Mouse (Mus musculus) forebrain, embryonic 15.5 days (tissue): ENCODE results near the gene Akap7. TPM values are rescaled to one million over a fixed set of nuclear protein-coding genes. Genes with fewer than 3 reads are reported as not detected.

Experiments used
- ATAC-seq: fragments of 200-750 bp; cut with Nextera tagmentation; replicated peaks from 2 replicates; pipeline ENCODE4 v1.8.0; 2017; ENCODE audit warnings: mild to moderate bottlenecking, moderate TSS enrichment, moderate library complexity
- H3K27ac ChIP-seq: fragments of 300-500 bp; sonication (generic); replicated peaks from 2 replicates; pipeline ENCODE4 v1.5.1; 2015; ENCODE audit warnings: mild to moderate bottlenecking, inconsistent platforms
- H3K27me3 ChIP-seq: fragments of 300-500 bp; sonication (generic); 2 replicates; pipeline ENCODE4 v1.6.1; 2015; ENCODE audit warnings: inconsistent platforms
- H3K36me3 ChIP-seq: fragments of 300-500 bp; sonication (generic); 2 replicates; pipeline ENCODE4 v1.6.1; 2015; ENCODE audit warnings: mild to moderate bottlenecking, inconsistent platforms
- H3K4me1 ChIP-seq: fragments of 300-500 bp; sonication (generic); 2 replicates; pipeline ENCODE4 v1.6.1; 2015; ENCODE audit warnings: inconsistent platforms
- H3K4me2 ChIP-seq: fragments of 300-500 bp; sonication (generic); replicated peaks from 2 replicates; pipeline ENCODE4 v1.6.1; 2015; ENCODE audit warnings: mild to moderate bottlenecking, inconsistent platforms
- H3K4me3 ChIP-seq: fragments of 300-500 bp; sonication (generic); 2 replicates; pipeline ENCODE4 v1.5.1; 2015; ENCODE audit warnings: mild to moderate bottlenecking, inconsistent platforms
- H3K9ac ChIP-seq: fragments of 300-500 bp; sonication (generic); replicated peaks from 2 replicates; pipeline ENCODE4 v1.6.1; 2015; ENCODE audit warnings: mild to moderate bottlenecking, inconsistent platforms
- H3K9me3 ChIP-seq: fragments of 300-500 bp; sonication (generic); 2 replicates; pipeline ENCODE4 v1.6.1; 2016; ENCODE audit warnings: inconsistent platforms
- whole genome bisulfite sequencing: fragments of 180-500 bp; shearing (Covaris S2); methylation state at CpG from one replicate; pipeline ENCODE4 v1.1.7; 2015; ENCODE audit warnings: mixed read lengths; 5-methylcytosine and 5-hydroxymethylcytosine counted together
- polyA plus RNA-seq: library from polyadenylated mRNA; unstranded; fragments of >200 nt; fragmentation: Nextera tagmentation; extraction: Ambion mirVana; gene quantifications from 2 replicates; pipeline ENCODE4 v1.2.1, GENCODE M21; 2015

The Akap7 gene
- polyA plus RNA-seq, 1 experiment from 2014 or later, result 28.3 TPM

- H3K4me2 ChIP-seq, result no peak overlapping the region
- H3K27ac ChIP-seq, result no peak overlapping the region
- 96% methylated on average over 1 of the region's 1 CpGs for WGBS
- no peak overlapping the region for H3K9ac ChIP-seq
- H3K27me3 ChIP-seq, result no peaks in the 10 kb centered on the region
- H3K4me1 ChIP-seq, result no peaks in the 10 kb centered on the region
- H3K4me3 ChIP-seq, result no peak overlapping the region
- no peaks in the 10 kb centered on the region for H3K36me3 ChIP-seq
- no peak for ATAC-seq
- H3K9me3 ChIP-seq, result no peaks in the 10 kb centered on the region
Observed at GRCm38 (mm10) chr10:25234080-25234479, 73.6 kb downstream of the Akap7 start.

- WGBS, result 69% methylated on average over 3 of the region's 3 CpGs
- no peaks in the 10 kb centered on the region for H3K4me1 ChIP-seq
- no peak overlapping the region for H3K4me2 ChIP-seq
- H3K36me3 ChIP-seq, result no peaks in the 10 kb centered on the region
- H3K9ac ChIP-seq, result no peak overlapping the region
- no peak overlapping the region for H3K27ac ChIP-seq
- no peak overlapping the region for H3K4me3 ChIP-seq
- ATAC-seq, result no peak
- H3K27me3 ChIP-seq, result no peaks in the 10 kb centered on the region
- H3K9me3 ChIP-seq, result no peaks in the 10 kb centered on the region
Observed at GRCm38 (mm10) chr10:25232700-25233099, 75.0 kb downstream of the Akap7 start.

GRCm38 (mm10) chr10:25231358-25231757 lies 76.3 kb downstream of the Akap7 start:
- Histone ChIP-seq H3K9me3 (no peaks in the 10 kb centered on the region), H3K27me3 (no peaks in the 10 kb centered on the region), H3K9ac (no peak overlapping the region), H3K36me3 (no peaks in the 10 kb centered on the region), H3K27ac (no peak overlapping the region), H3K4me1 (no peaks in the 10 kb centered on the region), H3K4me2 (no peak overlapping the region), H3K4me3 (no peak overlapping the region)
- no peak for ATAC-seq
- WGBS, result 20% methylated on average over 5 of the region's 5 CpGs

- no peak overlapping the region for H3K9ac ChIP-seq
- ATAC-seq, result no peak
- H3K4me3 ChIP-seq, result no peak overlapping the region
- no peak overlapping the region for H3K27ac ChIP-seq
- H3K4me1 ChIP-seq, result no peaks in the 10 kb centered on the region
- WGBS, result 94% methylated on average over 5 of the region's 5 CpGs
- no peaks in the 10 kb centered on the region for H3K36me3 ChIP-seq
- no peaks in the 10 kb centered on the region for H3K9me3 ChIP-seq
- H3K27me3 ChIP-seq, result no peaks in the 10 kb centered on the region
- H3K4me2 ChIP-seq, result no peak overlapping the region
Observed at GRCm38 (mm10) chr10:25224371-25224770, 83.3 kb downstream of the Akap7 start.

- H3K4me2 ChIP-seq, result no peak overlapping the region
Observed at GRCm38 (mm10) chr10:25220754-25221153, 86.9 kb downstream of the Akap7 start.

GRCm38 (mm10) chr10:25219901-25220495 lies 87.7 kb downstream of the Akap7 start:
- Histone ChIP-seq H3K9ac (no peak overlapping the region), H3K4me2 (no peak overlapping the region), H3K27me3 (no peaks in the 10 kb centered on the region), H3K36me3 (no peaks in the 10 kb centered on the region), H3K27ac (no peak overlapping the region), H3K4me1 (no peaks in the 10 kb centered on the region), H3K9me3 (no peaks in the 10 kb centered on the region), H3K4me3 (no peak overlapping the region)
- 86% methylated on average over 15 of the region's 15 CpGs for WGBS
- ATAC-seq, result 0 out of 2 replicates have a peak, but pooled peaks have one; percentile 21

More at GRCm38 (mm10) chr10:25220754-25221153, 86.9 kb downstream of the Akap7 start:
- Histone ChIP-seq H3K27ac (no peak overlapping the region), H3K9me3 (no peaks in the 10 kb centered on the region), H3K4me3 (no peak overlapping the region), H3K4me1 (no peaks in the 10 kb centered on the region), H3K27me3 (no peaks in the 10 kb centered on the region), H3K9ac (no peak overlapping the region), H3K36me3 (no peaks in the 10 kb centered on the region)
- 94% methylated on average over 3 of the region's 3 CpGs for WGBS
- ATAC-seq, result no peak

- H3K27me3 ChIP-seq, result no peaks in the 10 kb centered on the region
- H3K36me3 ChIP-seq, result no peaks in the 10 kb centered on the region
- peak overlapping the region; percentile 35 for H3K4me2 ChIP-seq
- no peak overlapping the region for H3K4me3 ChIP-seq
- no peak overlapping the region for H3K27ac ChIP-seq
- no peaks in the 10 kb centered on the region for H3K4me1 ChIP-seq
- 14% methylated on average over 7 of the region's 7 CpGs for WGBS
- ATAC-seq, result peak; percentile 84
- H3K9ac ChIP-seq, result peak overlapping the region; percentile 43; the same call in 1 of the 2 replicates
- no peaks in the 10 kb centered on the region for H3K9me3 ChIP-seq
Observed at GRCm38 (mm10) chr10:25219220-25219628, 88.4 kb downstream of the Akap7 start.

- H3K4me3 ChIP-seq, result no peak overlapping the region
- peak; percentile 60; the same call in 1 of the 2 replicates for ATAC-seq
- H3K36me3 ChIP-seq, result no peaks in the 10 kb centered on the region
- no peaks in the 10 kb centered on the region for H3K4me1 ChIP-seq
- H3K9ac ChIP-seq, result no peak overlapping the region
- H3K9me3 ChIP-seq, result no peaks in the 10 kb centered on the region
- H3K4me2 ChIP-seq, result no peak overlapping the region
- no peaks in the 10 kb centered on the region for H3K27me3 ChIP-seq
- no peak overlapping the region for H3K27ac ChIP-seq
- 67% methylated on average over 7 of the region's 7 CpGs for WGBS
Observed at GRCm38 (mm10) chr10:25218746-25219145, 88.9 kb downstream of the Akap7 start.

- WGBS, result 86% methylated on average over 3 of the region's 3 CpGs
- Histone ChIP-seq H3K27ac (no peak overlapping the region), H3K9ac (no peak overlapping the region), H3K4me3 (no peak overlapping the region), H3K4me1 (no peaks in the 10 kb centered on the region), H3K36me3 (no peaks in the 10 kb centered on the region), H3K27me3 (no peaks in the 10 kb centered on the region), H3K9me3 (no peaks in the 10 kb centered on the region), H3K4me2 (no peak overlapping the region)
- no peak for ATAC-seq
Observed at GRCm38 (mm10) chr10:25215977-25216376, 91.7 kb downstream of the Akap7 start.

- Histone ChIP-seq H3K27me3 (no peaks in the 10 kb centered on the region), H3K4me3 (no peak overlapping the region), H3K27ac (no peak overlapping the region), H3K4me2 (no peak overlapping the region), H3K36me3 (no peaks in the 10 kb centered on the region), H3K9ac (no peak overlapping the region), H3K9me3 (no peaks in the 10 kb centered on the region), H3K4me1 (no peaks in the 10 kb centered on the region)
- 95% methylated on average over 4 of the region's 4 CpGs for WGBS
- no peak for ATAC-seq
Observed at GRCm38 (mm10) chr10:25213716-25214115, 94.0 kb downstream of the Akap7 start.

- peak; percentile 46; the same call in 1 of the 2 replicates for ATAC-seq
- Histone ChIP-seq H3K4me2 (no peak overlapping the region), H3K4me3 (no peak overlapping the region), H3K36me3 (no peaks in the 10 kb centered on the region), H3K27ac (no peak overlapping the region), H3K27me3 (no peaks in the 10 kb centered on the region), H3K4me1 (no peaks in the 10 kb centered on the region), H3K9ac (no peak overlapping the region), H3K9me3 (no peaks in the 10 kb centered on the region)
- 28% methylated on average over 7 of the region's 7 CpGs for WGBS
Observed at GRCm38 (mm10) chr10:25208619-25209018, 99.1 kb downstream of the Akap7 start.

GRCm38 (mm10) chr10:25207866-25208265 lies 99.8 kb downstream of the Akap7 start:
- H3K4me1 ChIP-seq, result no peaks in the 10 kb centered on the region
- H3K27me3 ChIP-seq, result no peaks in the 10 kb centered on the region
- WGBS, result 36% methylated on average over 6 of the region's 6 CpGs
- ATAC-seq, result no peak
- no peak overlapping the region for H3K4me2 ChIP-seq
- H3K9ac ChIP-seq, result no peak overlapping the region
- H3K4me3 ChIP-seq, result no peak overlapping the region
- no peak overlapping the region for H3K27ac ChIP-seq
- no peaks in the 10 kb centered on the region for H3K9me3 ChIP-seq
- H3K36me3 ChIP-seq, result no peaks in the 10 kb centered on the region

GRCm38 (mm10) chr10:25200691-25201090 lies 107.0 kb downstream of the Akap7 start:
- H3K27ac ChIP-seq, result no peak overlapping the region
- no peak for ATAC-seq

More at GRCm38 (mm10) chr10:25200691-25201090, 107.0 kb downstream of the Akap7 start:
- no peak overlapping the region for H3K4me3 ChIP-seq
- no peaks in the 10 kb centered on the region for H3K27me3 ChIP-seq
- peak overlapping the region; percentile 82 for H3K4me2 ChIP-seq
- 84% methylated on average over 7 of the region's 7 CpGs for WGBS
- no peaks in the 10 kb centered on the region for H3K9me3 ChIP-seq
- H3K9ac ChIP-seq, result no peak overlapping the region
- peaks cover 15% of the 10 kb centered on the region; the same call in 1 of the 2 replicates for H3K4me1 ChIP-seq
- no peaks in the 10 kb centered on the region for H3K36me3 ChIP-seq
